Mouse (Mus musculus): ENCODE results near the gene Olfr1307. TPM values are rescaled to one million over a fixed set of nuclear protein-coding genes. Genes with fewer than 3 reads are reported as not detected.

The Olfr1307 gene
- polyA plus RNA-seq (2012; ENCODE audit: insufficient read depth, insufficient read length, missing spikeins), result 0.05 and 0.11 TPM in 2 replicates

GRCm38 (mm10) chr2:111949340-111949739 is at the start of gene Olfr1307:
Gene Olfr1307 (minus strand): TSS chr2:111949440.
- Histone ChIP-seq H3K4me3 (ENCODE audit: insufficient read depth, low read length) (no peak within 1 kb of the TSS), H3K27ac (ENCODE audit: insufficient read depth, low read depth, low read length) (no peak within 1 kb of the TSS), H3K4me1 (ENCODE audit: control insufficient read depth, insufficient read depth, low read length) (no peaks in the 10 kb centered on the region)
- TF ChIP-seq POLR2A (IDR thresholded peaks at IDR 0.05; ENCODE audit: borderline replicate concordance, low read depth, low read length) (no peak), CTCF (IDR thresholded peaks at IDR 0.05; ENCODE audit: low read depth, low read length) (no peak)

- no peak within 1 kb of the TSS for H3K4me3 ChIP-seq (ENCODE audit: insufficient read depth, low read length)
- TF ChIP-seq POLR2A (IDR thresholded peaks at IDR 0.05; ENCODE audit: borderline replicate concordance, low read depth, low read length) (no peak), CTCF (IDR thresholded peaks at IDR 0.05; ENCODE audit: low read depth, low read length) (no peak)
- H3K27ac ChIP-seq (ENCODE audit: insufficient read depth, low read depth, low read length), result no peak within 1 kb of the TSS
- H3K4me1 ChIP-seq (ENCODE audit: control insufficient read depth, insufficient read depth, low read length), result no peaks in the 10 kb centered on the region
These were observed 40.9 kb upstream of the Olfr1307 start, which contains the start of gene Olfr1309 for GRCm38 (mm10) chr2:111990181-111990580. Gene Olfr1309 (minus strand): TSS chr2:111990281.

DNA sequence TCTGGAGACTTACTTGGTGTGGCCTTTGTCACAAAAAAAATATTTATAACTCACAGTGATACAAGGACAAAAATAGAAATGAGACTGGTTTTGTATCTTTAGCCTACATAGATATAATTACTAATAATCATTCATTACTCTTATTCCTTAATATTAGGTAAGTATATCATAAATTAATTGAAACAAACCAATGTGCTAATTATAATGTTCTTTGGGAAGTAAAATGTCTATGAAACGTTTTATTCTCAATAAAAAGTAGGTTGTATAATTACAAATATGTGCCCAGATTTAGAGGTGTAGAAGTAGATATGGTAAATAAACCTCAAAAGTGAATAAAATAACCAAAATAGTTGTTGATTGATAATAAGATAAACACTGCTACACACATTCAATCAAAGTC is 15.6 kb upstream of the Olfr1307 start, which contains the start of gene Olfr1308:
Gene Olfr1308, minus strand, starts transcription at position 101 of the 400 bp plus-strand sequence.
- Histone ChIP-seq H3K4me1 (ENCODE audit: control insufficient read depth, insufficient read depth, low read length) (no peaks in the 10 kb centered on the region), H3K4me3 (ENCODE audit: insufficient read depth, low read length) (no peak within 1 kb of the TSS), H3K27ac (ENCODE audit: insufficient read depth, low read depth, low read length) (no peak within 1 kb of the TSS)
- TF ChIP-seq CTCF (IDR thresholded peaks at IDR 0.05; ENCODE audit: low read depth, low read length) (no peak), POLR2A (IDR thresholded peaks at IDR 0.05; ENCODE audit: borderline replicate concordance, low read depth, low read length) (no peak)

- H3K4me3 ChIP-seq (ENCODE audit: insufficient read depth, low read length), result no peak within 1 kb of the TSS
- TF ChIP-seq CTCF (IDR thresholded peaks at IDR 0.05; ENCODE audit: low read depth, low read length) (no peak), POLR2A (IDR thresholded peaks at IDR 0.05; ENCODE audit: borderline replicate concordance, low read depth, low read length) (no peak)
- H3K4me1 ChIP-seq (ENCODE audit: control insufficient read depth, insufficient read depth, low read length), result no peaks in the 10 kb centered on the region
- H3K27ac ChIP-seq (ENCODE audit: insufficient read depth, low read depth, low read length), result no peak within 1 kb of the TSS
These were observed 33.1 kb downstream of the Olfr1307 start, which contains the start of gene Olfr1306 for GRCm38 (mm10) chr2:111916171-111916570. Gene Olfr1306 (minus strand): TSS chr2:111916271.

Other genes starting within 250 kb of the Olfr1307 start
- not detected in 2 replicates for gene Olfr1301, start 198.4 kb downstream of the Olfr1307 start, polyA plus RNA-seq (2012; ENCODE audit: insufficient read depth, insufficient read length, missing spikeins)
- gene Olfr1302, start 172.0 kb downstream of the Olfr1307 start, polyA plus RNA-seq (2012; ENCODE audit: insufficient read depth, insufficient read length, missing spikeins), result not detected in 2 replicates
- not detected in 2 replicates for gene Olfr1303, start 129.1 kb downstream of the Olfr1307 start, polyA plus RNA-seq (2012; ENCODE audit: insufficient read depth, insufficient read length, missing spikeins)
- not detected in 2 replicates for gene Olfr1305, start 72.3 kb downstream of the Olfr1307 start, polyA plus RNA-seq (2012; ENCODE audit: insufficient read depth, insufficient read length, missing spikeins)
- gene Olfr1306, start 33.2 kb downstream of the Olfr1307 start, polyA plus RNA-seq (2012; ENCODE audit: insufficient read depth, insufficient read length, missing spikeins), result not detected in 2 replicates
- not detected in 2 replicates for gene Olfr1308, start 15.5 kb upstream of the Olfr1307 start, polyA plus RNA-seq (2012; ENCODE audit: insufficient read depth, insufficient read length, missing spikeins)
- not detected in 2 replicates for gene Olfr1309, start 40.8 kb upstream of the Olfr1307 start, polyA plus RNA-seq (2012; ENCODE audit: insufficient read depth, insufficient read length, missing spikeins)
- not detected in 2 replicates for gene Olfr1310, start 63.3 kb upstream of the Olfr1307 start, polyA plus RNA-seq (2012; ENCODE audit: insufficient read depth, insufficient read length, missing spikeins)
- not detected in 2 replicates for gene Olfr1311, start 75.0 kb upstream of the Olfr1307 start, polyA plus RNA-seq (2012; ENCODE audit: insufficient read depth, insufficient read length, missing spikeins)
- not detected in 2 replicates for gene Olfr1312, start 100.8 kb upstream of the Olfr1307 start, polyA plus RNA-seq (2012; ENCODE audit: insufficient read depth, insufficient read length, missing spikeins)
- gene Olfr1313, start 128.4 kb upstream of the Olfr1307 start, polyA plus RNA-seq (2012; ENCODE audit: insufficient read depth, insufficient read length, missing spikeins), result not detected in 2 replicates
- not detected in 2 replicates for gene Olfr1314, start 147.3 kb upstream of the Olfr1307 start, polyA plus RNA-seq (2012; ENCODE audit: insufficient read depth, insufficient read length, missing spikeins)
- gene Olfr1315-ps1, start 166.0 kb upstream of the Olfr1307 start, polyA plus RNA-seq (2012; ENCODE audit: insufficient read depth, insufficient read length, missing spikeins), result not detected in 2 replicates
- gene Olfr1316, start 185.5 kb upstream of the Olfr1307 start, polyA plus RNA-seq (2012; ENCODE audit: insufficient read depth, insufficient read length, missing spikeins), result 0.33 TPM in 1 of 2 replicates, not detected in the other
- gene Olfr1317, start 190.9 kb upstream of the Olfr1307 start, polyA plus RNA-seq (2012; ENCODE audit: insufficient read depth, insufficient read length, missing spikeins), result not detected in 2 replicates
- not detected in 2 replicates for gene Olfr1318, start 204.8 kb upstream of the Olfr1307 start, polyA plus RNA-seq (2012; ENCODE audit: insufficient read depth, insufficient read length, missing spikeins)

Data from bone marrow macrophage, adult 2 months (primary cell).